Mouse (Mus musculus): ENCODE data around the gene Hivep3.

The Hivep3 gene

DNA sequence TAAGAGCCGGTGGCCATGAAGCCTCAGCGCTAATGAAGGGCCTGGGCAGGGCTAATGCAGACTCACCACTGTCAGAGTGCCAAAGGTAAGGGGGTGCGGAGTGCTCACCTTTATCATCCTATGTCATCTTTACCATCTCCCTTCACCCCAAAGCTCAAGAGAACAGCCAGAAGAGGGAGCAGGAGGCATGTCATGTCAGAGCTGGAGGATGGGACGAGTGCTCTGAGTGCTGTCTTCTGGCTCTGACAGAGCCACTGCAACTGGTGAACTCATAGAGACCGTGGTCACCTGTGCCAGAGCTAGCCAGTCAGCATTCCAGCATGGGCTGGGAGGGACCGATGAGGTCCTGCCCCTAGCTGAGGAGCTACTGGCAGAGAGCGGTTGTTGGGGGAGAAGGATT is 27.2 kb downstream of the Hivep3 start:
- no peak for DNase-seq (ENCODE audit: low spot score in 2 of 2)

DNA sequence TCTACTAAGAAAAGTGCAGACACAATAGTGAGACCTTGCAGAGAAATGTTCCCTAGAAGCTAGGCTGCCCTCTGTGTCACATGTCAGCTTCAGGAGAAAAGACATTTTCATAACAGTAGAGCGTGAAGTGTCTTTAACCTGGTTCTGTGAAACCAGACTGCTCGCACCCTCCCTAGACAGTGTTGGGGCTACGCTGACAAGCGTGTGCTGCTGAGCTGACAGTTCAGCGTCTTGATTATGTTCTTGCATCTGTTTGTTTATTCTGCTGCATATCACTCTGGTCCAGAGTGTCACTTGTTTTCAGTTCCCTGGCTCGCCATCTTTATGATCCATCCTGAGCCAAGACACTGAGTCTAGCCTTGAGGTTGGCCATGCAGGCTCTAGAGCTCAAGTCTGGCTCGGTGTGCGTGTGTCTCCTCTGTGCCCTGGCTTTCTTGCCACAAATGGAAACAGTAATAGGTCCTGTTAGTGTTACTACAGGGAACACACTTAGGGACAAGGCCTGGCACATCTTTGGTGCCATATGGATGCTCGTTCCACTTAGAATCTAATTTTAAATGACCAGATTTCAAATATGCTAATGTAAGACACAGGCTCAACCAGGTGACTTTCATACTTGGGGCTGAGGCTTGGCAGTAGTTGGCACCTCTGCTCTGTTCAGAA is 28.0 kb downstream of the Hivep3 start:
- peak; percentile 13 to 44 for DNase-seq (ENCODE audit: low spot score in 2 of 2)

DNA sequence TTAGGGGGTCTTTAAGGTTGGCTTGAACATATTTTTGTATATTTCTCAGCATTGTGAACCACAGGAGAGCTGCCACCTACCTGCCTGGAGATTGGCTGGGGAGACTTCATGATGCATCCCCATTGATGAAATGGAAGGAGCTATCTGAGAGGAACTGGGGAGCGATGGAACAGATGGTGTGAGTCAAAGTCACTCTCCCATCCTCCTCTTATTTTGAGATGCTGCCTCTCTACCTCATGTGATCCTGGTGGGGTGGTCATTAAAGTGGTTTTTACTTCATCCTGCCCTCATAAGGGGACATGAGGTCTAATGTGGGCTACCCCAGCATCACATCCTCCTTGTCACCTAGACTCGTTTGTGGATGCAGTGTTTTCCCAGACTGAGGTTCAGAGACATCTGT is 28.6 kb downstream of the Hivep3 start:
- DNase-seq (ENCODE audit: low spot score in 2 of 2): no peak

DNA sequence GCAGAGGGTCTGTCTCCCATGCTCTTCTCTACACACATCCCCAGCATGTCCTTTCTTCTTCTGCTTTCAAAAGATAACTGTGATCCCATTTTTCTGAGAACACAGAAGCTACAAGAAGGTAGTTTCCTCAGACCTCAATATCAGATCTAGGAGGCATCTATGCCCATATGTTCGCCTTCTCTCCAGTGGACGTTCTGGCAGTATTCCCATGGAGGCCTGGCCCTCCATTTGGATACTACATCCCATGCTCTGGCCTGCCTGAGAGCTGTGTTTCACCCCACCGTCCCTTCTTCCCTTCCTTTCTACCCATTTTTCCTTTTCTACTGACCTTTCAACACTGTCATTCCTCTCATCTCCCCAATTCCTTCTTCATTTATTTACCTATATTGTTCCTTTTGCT is 34.5 kb downstream of the Hivep3 start:
- DNase-seq (ENCODE audit: low spot score in 2 of 2): no peak

DNA sequence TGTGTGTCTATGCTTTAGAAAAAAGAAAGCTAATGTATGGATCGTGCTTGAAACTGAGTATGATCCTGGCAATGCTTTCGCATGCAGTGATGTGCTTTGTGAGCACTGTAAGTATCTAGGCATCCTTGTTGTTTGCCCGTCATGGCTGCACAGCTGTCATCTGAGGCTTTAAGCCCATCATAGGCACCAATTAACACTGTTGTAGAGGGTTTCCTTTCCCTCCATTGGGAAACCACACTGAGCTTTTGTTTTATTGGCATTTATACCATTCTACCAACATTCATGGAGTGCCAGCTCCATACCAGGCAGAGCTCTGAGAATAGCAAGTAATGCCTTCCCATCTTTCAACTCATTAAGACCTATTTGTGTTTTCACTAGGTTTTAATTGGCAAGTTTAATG is 42.3 kb downstream of the Hivep3 start:
- DNase-seq (ENCODE audit: low spot score in 2 of 2): no peak

DNA sequence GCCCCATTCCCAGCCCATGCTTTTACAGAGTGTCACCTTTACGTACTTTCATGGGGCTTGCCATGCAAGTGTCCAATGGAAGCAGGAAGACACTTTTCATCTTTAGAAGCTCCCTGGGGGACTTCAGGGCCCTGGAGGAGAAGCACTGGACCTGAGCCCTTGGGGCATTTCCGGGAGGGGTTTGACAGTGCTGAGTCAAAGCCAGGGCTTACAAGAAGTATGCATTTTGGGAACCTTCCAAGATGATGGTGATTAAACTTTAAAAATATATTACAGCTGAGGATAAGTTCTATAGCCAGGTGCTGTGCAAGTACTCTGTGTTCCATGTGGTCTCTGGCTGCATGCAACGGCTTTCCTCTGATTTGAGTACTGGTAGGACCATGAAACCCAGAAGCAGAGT is 43.6 kb downstream of the Hivep3 start:
- no peak for DNase-seq (ENCODE audit: low spot score in 2 of 2)

DNA sequence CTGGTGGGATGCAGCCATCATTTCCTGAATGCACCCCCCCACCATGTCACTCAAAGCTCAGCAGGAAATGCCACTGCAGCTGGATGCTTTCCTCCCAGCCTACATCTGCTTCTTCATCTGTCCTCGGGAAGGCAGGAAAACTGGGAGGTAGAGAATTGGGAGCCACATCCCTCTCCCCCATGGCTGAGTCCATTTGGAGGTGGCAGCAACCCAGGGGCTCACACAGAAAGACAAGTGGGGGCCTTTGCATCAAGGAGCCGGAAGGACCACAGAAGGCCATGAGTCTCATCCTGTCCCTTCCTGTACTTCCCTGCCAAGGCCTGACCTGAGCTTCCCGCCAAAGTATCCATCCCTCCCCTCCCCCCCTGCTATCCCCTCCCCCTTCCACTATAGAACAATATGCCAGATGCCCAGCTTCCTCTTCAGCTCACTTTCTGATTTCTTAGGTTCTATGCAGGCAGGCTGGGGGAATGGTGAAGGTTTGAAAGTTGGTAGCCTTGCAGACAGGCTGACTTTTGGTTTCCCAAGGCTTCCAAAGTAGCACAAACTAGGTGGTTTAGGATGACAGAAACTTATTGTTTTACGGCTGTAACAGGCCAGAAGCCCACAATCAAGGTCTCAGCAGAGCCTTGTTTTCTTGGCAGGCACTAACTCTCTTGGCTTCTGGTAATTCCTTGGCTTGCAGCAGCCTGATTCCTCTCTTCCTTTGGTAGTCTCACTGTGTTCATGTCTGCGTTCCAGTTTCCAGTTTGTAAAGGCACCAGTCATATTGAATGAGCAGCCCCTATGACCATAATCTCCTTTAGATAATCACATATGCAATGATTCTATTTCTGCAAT is 46.2 kb downstream of the Hivep3 start:
- peak in 1 of 2 experiments; percentile 14 for DNase-seq (ENCODE audit: low spot score in 2 of 2)

DNA sequence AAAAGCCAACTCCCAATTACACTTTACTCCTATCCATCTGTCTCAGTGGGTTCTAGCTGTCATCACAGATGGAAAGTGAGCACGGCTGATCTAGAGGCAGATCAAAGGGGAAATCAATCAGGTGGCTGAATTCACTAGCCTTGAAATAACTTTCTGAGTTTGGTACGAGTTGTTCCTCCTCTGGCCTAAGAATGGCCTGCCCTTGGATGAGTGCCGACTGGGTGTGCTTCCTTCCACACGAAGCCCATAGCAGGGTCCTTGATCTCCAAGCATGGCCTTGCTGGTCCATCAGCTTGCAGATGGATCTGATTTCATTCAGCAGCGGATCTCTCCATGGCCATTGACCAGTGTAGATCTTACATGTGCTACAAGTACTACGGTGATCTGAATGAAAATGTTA is 47.3 kb downstream of the Hivep3 start:
- no peak for DNase-seq (ENCODE audit: low spot score in 2 of 2)

DNA sequence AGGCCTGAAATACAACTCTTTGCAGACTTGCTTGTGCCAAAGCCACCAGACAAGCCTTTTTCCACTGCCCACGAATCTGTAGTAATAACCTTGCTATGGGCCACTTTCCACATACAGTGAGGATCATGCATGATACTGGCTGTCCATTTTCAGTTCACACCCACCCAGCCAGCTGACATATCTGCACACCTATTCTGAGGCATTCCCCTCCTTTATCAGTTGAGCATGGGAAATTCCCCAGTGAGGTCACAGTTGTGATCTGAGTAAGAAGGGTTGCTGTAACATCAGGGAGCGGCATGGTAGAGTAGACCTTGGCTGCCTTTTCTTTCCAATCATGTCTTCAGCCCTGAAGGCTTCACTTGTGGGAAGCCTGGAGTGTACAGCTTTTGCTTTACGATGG is 51.4 kb downstream of the Hivep3 start:
- DNase-seq (ENCODE audit: low spot score in 2 of 2): no peak

DNA sequence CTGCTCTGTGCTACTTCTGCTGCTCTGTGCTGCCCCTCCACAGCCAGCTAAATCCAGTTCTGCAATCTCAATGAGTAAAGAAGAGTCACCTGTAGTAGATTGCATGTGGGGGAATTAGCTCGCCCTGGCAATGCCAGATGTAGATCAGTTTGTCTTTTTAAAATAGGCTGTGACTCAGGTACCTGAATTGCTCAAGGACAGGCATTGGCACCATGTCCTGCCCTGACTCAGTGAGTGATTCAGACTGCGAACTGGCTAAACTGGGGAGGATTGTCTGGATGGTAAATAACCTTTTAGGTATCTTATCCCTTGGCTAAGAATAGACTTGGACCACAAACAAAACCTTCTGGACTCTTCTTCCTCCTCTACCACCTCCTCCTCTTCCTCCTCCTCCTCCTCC is 52.7 kb downstream of the Hivep3 start:
- DNase-seq (ENCODE audit: low spot score in 2 of 2): peak; percentile 8 to 24

DNA sequence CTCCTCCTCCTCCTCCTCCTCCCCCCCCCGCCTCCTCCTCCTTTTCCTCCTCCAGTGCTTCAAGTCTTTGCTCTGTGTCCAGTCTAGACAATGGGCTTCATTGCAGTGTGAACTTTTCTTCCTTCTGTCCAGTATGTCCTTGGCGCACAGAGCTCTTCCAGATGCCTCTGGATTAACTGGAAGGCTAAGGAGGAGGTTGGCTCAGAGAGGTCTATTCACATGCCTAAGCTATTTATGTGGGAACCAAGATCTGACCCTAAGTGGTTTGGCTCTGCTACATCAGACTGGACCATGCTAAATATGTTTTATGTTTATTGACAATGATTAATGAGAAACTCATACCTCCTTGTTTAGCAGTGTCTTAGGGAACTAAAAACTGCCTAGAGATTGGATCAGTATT is 53.1 kb downstream of the Hivep3 start:
- DNase-seq (ENCODE audit: low spot score in 2 of 2): no peak

DNA sequence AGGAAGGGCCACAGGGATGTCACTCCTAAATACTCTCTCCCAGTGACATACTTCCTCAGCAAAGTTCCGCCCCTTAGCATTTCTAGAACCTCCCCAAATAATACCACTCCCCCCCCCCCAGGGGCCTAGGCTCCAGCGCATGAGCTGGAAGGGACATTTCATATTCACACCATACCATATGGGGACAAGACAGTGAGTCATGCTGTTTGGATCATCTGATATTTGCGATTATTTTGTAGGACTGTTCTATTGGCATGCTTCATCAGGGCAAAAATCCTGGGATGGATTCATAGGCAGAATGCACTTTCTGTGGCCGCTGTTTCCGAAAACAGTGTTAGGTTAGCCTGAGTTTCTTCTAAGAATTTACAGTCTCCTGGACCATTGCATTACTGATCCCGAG is 55.2 kb downstream of the Hivep3 start:
- DNase-seq (ENCODE audit: low spot score in 2 of 2): no peak

DNA sequence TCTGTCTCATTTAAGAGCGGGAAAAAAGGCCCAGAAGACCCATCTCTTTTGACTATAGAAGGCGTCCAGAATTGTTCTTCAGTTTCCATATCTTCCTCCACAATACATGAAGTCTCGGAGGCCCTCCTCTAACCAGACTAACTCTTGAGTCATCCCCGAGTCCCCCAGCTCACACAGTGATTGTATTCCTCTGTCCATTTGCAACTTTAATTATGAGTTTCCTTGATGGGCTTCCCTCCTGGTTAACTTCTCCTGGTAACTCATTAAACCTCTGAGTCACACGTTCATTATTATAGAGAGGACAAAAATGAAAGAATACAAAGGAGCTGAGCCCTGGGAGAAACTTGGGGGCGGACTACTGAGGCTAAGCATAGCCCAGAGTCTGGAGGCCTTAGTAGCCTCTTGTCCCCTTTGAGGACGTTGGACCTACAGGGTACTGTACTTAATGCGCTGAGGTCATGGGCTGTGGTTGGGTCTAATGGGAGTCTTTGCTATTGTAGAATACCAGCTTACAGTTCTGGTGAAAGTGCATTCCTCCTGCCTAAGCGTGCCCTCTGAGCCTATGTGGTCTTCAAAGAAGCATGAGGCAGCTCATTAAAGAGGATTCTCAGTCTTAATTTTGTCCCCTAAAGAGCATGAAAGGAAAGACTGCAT is 56.0 kb downstream of the Hivep3 start:
- DNase-seq (ENCODE audit: low spot score in 2 of 2): no peak

DNA sequence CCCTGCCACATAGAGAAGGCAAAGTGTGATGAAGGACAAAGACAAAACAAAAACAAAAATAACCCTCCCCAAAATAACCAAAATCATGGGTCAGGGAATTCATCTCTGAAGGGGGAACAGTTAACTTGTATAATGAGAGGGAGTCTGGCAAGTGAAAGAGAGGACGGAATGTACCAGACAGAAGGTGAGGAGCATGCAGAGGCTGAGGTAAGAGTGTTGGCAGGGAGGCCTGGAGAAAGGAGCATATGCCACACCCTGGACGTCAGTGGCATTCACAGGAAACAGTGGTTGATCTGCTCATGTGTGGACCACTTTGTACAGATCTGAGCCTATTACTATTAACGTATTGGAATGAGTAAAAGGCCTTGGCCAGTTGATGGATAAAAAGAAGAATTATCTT is 65.3 kb downstream of the Hivep3 start:
- no peak for DNase-seq (ENCODE audit: low spot score in 2 of 2)

DNA sequence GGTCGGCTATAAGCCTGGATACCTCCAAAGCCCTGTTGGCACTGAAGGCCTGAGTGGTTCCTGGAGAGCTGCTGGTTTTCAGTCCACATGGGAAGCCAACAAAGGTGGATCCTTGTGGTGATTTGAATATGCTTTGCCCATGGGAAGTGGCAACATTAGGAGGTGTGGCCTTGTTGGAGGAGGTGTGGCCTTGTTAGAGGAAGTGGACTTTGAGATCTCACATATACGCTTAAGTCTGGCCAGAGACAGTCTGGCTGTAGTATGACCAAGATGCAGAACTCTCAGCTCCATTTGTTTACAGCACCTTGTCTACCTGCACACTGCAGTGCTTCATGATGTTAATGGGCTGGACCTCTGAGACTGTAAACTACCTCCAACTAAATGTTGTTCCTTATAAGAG is 73.0 kb downstream of the Hivep3 start:
- no peak for DNase-seq (ENCODE audit: low spot score in 2 of 2)

DNA sequence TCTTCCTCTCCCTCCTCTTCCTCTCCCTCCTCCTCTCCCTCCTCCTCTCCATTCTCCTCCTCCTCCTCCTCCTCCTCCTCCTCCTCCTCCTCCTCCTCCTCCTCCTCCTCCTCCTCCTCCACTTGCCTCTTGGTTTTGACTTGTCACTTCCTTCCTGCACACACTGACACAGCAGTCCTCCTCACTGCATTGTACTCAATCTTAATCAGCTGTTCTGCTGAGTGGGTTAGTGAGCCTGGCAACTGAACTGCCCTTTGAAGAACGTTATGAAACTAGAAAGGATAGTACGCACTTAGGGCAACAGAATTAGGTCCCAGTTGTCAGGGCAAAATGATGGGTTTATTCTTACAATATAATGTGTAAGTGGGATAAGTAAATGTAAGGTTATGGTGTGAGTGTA is 73.8 kb downstream of the Hivep3 start:
- DNase-seq (ENCODE audit: low spot score in 2 of 2): no peak

DNA sequence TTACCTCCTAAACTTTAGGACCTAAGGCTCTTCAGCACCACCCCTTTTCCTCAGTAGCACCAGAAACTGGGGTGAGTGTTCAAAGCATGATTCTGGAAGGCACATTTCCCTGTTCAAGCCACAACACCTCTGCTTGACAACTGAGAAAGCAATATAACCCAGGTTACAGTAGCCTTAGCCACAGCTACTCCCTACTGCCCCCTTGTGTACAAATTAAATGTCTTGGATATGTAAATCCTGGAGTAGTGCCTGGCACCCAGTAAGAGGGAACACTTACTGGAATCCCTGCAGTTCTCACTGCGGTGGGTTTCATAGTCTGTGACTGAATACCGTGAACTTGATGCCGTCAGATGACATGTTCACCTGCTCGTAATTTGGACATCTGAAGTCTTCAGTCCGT is 75.7 kb downstream of the Hivep3 start:
- DNase-seq (ENCODE audit: low spot score in 2 of 2): no peak

DNA sequence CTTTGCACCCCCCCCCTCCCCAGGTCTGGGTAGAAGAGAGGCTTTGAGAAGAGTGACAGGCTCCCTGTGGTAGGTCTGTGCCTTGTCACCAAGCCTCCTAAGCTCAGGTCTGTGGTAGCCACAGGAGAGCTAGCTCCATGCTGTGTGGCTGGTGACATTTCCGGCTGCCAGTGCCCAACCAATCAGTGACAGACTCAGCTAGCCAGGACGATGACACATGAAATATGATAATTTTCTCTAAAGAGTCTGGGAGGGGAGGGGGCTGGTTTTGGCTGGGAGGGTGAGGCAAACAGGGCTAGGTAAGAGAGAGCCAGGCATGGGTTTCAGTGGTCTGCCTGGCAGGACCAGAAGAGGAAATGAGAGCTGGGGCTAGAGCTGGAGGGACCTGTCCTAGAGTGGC is 79.2 kb downstream of the Hivep3 start:
- DNase-seq (ENCODE audit: low spot score in 2 of 2): peak; percentile 55 to 59

DNA sequence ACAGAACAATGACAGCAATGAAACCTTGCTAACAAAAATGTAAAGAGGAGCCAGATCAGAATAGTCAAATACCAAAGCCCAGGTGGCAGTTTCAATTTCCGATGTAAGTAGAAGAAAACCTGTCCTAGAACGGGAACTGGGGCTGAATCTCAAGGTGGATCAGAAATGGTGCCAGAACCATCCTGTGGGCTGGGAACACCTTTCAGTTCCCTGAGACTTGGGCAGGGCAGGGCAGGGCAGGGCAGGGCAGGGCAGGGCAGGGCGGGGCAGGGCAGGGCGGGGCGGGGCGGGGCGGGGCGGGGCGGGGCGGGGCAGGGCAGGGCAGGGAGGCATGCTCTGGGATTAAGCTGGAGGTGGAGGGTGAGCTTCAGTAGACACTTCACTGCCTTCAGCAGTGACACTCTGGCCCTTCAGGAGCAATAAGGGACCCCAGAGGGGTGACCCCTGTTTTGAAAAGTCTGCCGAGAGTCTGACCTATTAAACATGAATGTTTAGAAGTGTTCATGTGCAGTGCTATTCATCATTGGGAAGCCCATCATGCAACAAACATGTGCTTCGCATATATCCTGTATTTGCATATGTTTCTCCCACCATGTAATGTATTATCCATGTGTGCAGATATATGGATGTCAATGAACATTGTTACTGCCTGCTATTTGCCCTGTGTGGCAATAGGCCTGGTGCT is 80.1 kb downstream of the Hivep3 start:
- no peak for DNase-seq (ENCODE audit: low spot score in 2 of 2)

DNA sequence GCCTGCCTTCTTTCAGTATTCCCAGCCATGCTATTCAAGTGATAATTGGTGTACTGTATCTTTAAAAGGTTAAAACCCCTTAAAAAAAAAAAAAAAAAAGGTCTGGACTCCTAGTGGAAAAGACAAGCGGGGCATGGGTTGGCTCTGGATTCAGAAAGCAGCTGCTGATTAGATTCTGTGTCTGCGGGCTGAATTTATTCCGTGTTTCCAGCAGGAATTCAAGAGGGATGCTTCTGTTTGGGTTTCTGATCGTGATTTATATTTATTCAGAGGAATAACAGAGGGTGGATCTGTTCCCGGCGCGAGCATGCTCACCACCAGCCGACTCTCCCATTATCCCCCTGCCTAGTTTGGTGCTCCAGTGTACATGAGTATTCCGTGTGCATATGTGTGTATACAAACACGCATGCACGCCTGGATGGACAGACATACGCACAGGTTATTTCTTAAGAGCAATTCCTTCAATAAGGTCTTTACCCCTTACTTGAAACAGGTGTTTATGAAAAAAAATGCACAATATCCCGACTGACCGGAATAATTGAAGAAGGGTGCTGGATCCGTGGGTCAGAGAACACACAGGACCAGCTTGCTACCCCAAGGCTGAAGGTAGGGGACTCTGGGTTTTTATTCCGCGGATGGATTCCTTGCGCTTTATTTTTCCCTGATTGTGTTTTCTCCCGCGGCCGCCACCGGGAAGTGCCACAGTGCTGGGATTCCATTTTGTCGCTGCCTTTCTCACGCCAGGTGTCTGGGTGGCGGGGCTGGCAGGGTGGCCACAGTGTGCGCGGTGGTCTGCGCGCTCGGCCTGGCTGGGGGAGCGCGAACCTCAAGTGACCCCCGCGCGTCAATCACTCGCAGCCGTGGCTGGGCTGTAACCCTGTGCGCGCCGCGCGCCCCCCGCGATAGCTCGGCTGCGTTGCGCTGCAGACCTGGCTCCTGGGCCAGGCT is 80.9 kb downstream of the Hivep3 start:
- peak; percentile 50 to 72 for DNase-seq (ENCODE audit: low spot score in 2 of 2)

DNA sequence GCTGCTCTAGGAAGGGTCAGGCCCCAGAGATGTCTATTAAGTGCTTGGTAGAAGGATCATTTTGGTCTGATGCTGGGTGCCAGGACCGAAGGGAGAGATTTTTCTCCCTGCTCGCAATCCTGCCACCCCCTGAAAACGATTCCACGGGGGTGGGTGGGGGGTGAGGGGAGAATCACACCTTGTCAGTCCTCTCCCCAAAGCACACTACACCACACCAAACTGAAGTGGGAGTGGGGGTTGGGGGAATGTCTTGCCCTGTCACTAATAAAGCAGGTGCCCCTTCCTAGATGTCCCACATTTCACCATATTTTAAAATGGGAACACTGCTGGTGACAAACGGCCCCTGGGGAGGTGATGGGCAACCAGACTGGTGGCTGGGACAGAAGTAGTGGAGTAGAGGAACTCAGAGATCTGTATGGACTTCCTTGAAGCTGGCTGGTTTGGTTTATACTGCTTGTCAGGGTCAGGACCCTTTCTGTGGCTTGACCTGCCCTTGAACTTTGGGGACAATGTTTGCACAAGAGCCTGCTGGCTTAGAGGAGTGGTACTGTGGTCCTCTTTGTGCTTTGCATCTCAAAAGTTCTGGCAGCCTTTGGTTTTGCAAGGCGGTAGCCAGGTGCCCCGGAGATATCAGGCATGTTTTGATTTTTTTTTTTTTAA is 81.7 kb downstream of the Hivep3 start:
- peak in 1 of 2 experiments; percentile 43 for DNase-seq (ENCODE audit: low spot score in 2 of 2)

Measured in right cerebral cortex, adult 2 months (tissue).